Mouse (Mus musculus): Measurements from ENCODE around the gene Cdk17. TPM values are rescaled to one million over a fixed set of nuclear protein-coding genes. Genes with fewer than 3 reads are reported as not detected.

Cdk17 gene
- polyA plus RNA-seq, 1 experiment from 2014 or later: 26.9 TPM

DNA sequence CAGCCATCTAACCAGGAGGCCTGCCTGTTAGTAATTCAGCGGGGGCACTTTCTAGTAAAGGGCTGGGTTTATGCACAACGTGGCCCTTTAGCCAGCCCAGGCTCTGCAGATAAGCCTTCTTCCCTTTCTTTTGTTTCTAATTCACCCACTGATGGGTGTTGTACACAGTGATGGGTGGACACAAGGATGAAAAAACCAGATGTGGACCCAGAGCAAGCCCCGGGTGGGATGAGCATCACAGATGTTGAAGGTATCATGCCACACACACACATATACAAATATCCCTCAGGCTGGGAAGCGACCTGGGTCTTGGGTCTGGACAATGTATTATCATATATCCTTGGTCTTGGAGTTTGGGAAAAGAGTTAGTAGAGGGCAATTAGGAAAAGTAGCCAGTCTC lies 142.6 kb downstream of the Cdk17 start:
- Histone ChIP-seq H3K4me3 (ENCODE audit: low read depth, low read length) (no peak overlapping the region), H3K27me3 (replicated peaks; ENCODE audit: control insufficient read depth, insufficient read depth, low read length) (no peaks in the 10 kb centered on the region), H3K9ac (ENCODE audit: low read depth, low read length) (no peak overlapping the region), H3K9me3 (ENCODE audit: control insufficient read depth, low read length) (no peaks in the 10 kb centered on the region), H3K4me1 (ENCODE audit: control insufficient read depth, insufficient read depth, low read length) (peaks cover 17% of the 10 kb centered on the region), H3K36me3 (ENCODE audit: control insufficient read depth, insufficient read depth, low read length) (0 out of 2 replicates have a peak, but pooled peaks cover 3% of the 10 kb centered on the region), H3K4me2 (ENCODE audit: low read depth, low read length) (0 out of 2 replicates have a peak overlapping the region, but pooled peaks have one; percentile 24), H3K27ac (replicated peaks; ENCODE audit: low read depth, low read length) (peak overlapping the region; percentile 48; the same call in 1 of the 2 replicates)
- DNase-seq (ENCODE audit: low spot score) (no peak), ATAC-seq (ENCODE audit: low read depth) (no peak)
- 64% methylated on average over 4 of the region's 4 CpGs for WGBS

GRCm38 (mm10) chr10:93305946-93306345 lies 145.3 kb downstream of the Cdk17 start:
- ATAC-seq (ENCODE audit: low read depth) (no peak), DNase-seq (ENCODE audit: low spot score) (no peak)
- Histone ChIP-seq H3K4me2 (ENCODE audit: low read depth, low read length) (peak overlapping the region; percentile 18), H3K27me3 (replicated peaks; ENCODE audit: control insufficient read depth, insufficient read depth, low read length) (no peaks in the 10 kb centered on the region), H3K27ac (replicated peaks; ENCODE audit: low read depth, low read length) (no peak overlapping the region; the same call in 1 of the 2 replicates), H3K9me3 (ENCODE audit: control insufficient read depth, low read length) (no peaks in the 10 kb centered on the region), H3K4me1 (ENCODE audit: control insufficient read depth, insufficient read depth, low read length) (peaks cover 15% of the 10 kb centered on the region), H3K4me3 (ENCODE audit: low read depth, low read length) (no peak overlapping the region), H3K9ac (ENCODE audit: low read depth, low read length) (0 out of 2 replicates have a peak overlapping the region, but pooled peaks have one; percentile 11), H3K36me3 (ENCODE audit: control insufficient read depth, insufficient read depth, low read length) (no peaks in the 10 kb centered on the region)
- 39% methylated on average over 6 of the region's 6 CpGs for WGBS

DNA sequence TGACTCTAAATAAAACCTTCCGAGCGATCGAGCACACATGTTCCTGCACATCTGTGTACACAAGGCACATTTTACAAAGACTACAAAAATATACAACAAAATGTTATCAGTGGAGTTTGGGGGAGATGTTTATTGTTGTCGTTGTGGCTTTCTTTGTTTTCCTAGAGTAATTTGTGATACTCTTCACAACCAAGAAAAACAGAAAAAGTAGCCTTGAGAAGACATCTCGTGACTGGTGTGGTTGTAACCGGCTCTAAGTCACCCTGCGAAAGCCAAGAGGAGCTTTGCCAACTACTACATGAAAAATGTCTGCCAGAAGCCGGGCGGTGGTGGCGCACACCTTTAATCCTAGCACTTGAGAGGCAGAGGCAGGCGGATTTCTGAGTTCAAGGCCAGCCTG lies 145.7 kb downstream of the Cdk17 start:
- Histone ChIP-seq H3K4me3 (ENCODE audit: low read depth, low read length) (no peak overlapping the region), H3K27ac (replicated peaks; ENCODE audit: low read depth, low read length) (no peak overlapping the region; the same call in 1 of the 2 replicates), H3K27me3 (replicated peaks; ENCODE audit: control insufficient read depth, insufficient read depth, low read length) (no peaks in the 10 kb centered on the region), H3K36me3 (ENCODE audit: control insufficient read depth, insufficient read depth, low read length) (no peaks in the 10 kb centered on the region), H3K9me3 (ENCODE audit: control insufficient read depth, low read length) (no peaks in the 10 kb centered on the region), H3K4me1 (ENCODE audit: control insufficient read depth, insufficient read depth, low read length) (peaks cover 15% of the 10 kb centered on the region), H3K9ac (ENCODE audit: low read depth, low read length) (no peak overlapping the region), H3K4me2 (ENCODE audit: low read depth, low read length) (peak overlapping the region; percentile 92)
- ATAC-seq (ENCODE audit: low read depth) (no peak), DNase-seq (ENCODE audit: low spot score) (no peak)
- 76% methylated on average over 11 of the region's 11 CpGs for WGBS

DNA sequence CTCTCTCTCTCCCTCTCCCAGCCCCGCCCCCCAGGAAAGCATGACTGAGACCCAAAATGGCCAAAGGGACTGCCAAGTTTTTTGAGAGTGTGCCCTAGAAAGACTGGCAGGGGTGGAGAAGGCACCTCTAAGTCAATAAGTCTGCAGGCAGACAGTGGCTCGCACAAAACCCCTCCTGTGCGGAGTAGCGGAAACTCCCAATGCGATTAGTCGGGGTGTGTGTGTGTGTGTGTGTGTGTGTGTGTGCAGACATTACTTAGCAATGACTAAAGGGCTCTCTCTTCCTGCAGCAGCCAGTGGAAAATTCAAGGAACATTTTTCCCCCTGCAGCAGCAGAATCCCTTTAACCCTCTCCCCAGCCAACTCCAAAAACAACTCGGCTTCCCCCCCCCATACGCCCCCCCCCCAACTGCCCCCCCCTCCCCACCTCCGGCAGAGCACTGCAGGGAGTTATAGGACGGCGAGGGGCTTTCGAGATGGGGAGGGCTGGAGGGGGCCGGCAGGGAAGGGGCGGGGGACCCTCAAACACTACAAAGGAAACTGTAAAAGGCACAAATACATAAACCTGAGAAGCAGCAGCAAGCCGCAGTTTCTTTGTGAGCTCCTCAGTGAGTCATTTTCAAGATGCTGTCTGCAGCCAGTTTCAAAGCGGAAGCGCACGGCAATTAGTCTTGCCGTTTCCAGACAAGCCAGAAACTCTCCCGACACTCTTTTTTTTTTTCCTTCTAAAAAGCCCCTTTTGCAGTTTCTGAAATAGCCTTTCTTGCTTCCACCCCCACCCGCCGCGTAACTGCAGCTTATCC lies 148.7 kb downstream of the Cdk17 start:
- Histone ChIP-seq H3K9me3 (ENCODE audit: control insufficient read depth, low read length) (no peaks in the 10 kb centered on the region), H3K4me3 (ENCODE audit: low read depth, low read length) (peak overlapping the region; percentile 85), H3K4me2 (ENCODE audit: low read depth, low read length) (peak overlapping the region; percentile 92), H3K9ac (ENCODE audit: low read depth, low read length) (peak overlapping the region; percentile 95), H3K27me3 (replicated peaks; ENCODE audit: control insufficient read depth, insufficient read depth, low read length) (no peaks in the 10 kb centered on the region; the same call in 1 of the 2 replicates), H3K36me3 (ENCODE audit: control insufficient read depth, insufficient read depth, low read length) (no peaks in the 10 kb centered on the region), H3K27ac (replicated peaks; ENCODE audit: low read depth, low read length) (peak overlapping the region; percentile 96), H3K4me1 (ENCODE audit: control insufficient read depth, insufficient read depth, low read length) (peaks cover 12% of the 10 kb centered on the region)
- DNase-seq (ENCODE audit: low spot score) (peak; percentile 91), ATAC-seq (ENCODE audit: low read depth) (peak; percentile 56)
- 0% methylated on average over 19 of the region's 23 CpGs for WGBS

DNA sequence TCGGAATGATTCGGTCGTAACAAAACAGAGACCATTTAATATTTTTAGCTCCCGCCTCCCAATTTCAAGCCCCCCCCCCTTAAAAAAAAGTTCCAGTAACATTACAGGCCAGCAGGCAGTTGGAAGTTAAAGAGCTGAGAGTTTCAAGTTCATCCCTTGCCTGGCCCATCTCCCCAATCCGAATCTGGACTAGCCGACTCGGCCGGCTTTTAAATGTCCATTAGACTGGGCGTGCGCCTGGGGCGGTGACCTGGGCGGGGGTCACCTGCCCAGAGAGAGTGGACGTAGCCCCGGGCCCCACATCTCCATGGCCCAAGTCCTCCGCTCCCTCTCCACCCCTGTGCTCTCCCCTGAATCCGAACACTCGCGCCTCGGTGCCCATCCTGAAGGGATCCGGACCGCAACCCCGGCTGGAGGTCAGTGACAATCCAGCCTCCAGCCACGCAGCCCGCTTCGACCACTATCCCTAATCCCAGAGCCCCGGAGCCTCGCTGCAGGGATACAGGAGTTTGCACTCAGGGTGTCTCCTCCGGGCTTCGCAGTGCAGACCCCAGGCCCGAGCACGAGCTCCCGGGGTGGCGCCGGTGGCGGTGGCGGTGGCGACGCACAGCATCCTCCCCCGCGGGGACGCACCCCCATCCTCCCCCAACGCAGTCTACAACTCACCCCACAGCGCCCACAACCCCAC lies 149.4 kb downstream of the Cdk17 start:
- peak overlapping the region; percentile 96 for H3K27ac ChIP-seq (replicated peaks; ENCODE audit: low read depth, low read length)
- under 1% methylated on average over 42 of the region's 43 CpGs for WGBS
- ATAC-seq (ENCODE audit: low read depth): peak; percentile 38; the same call in 1 of the 2 replicates
- peaks cover 12% of the 10 kb centered on the region for H3K4me1 ChIP-seq (ENCODE audit: control insufficient read depth, insufficient read depth, low read length)
- H3K9me3 ChIP-seq (ENCODE audit: control insufficient read depth, low read length): peaks cover under 1% of the 10 kb centered on the region; the same call in 1 of the 2 replicates
- H3K27me3 ChIP-seq (replicated peaks; ENCODE audit: control insufficient read depth, insufficient read depth, low read length): no peaks in the 10 kb centered on the region; the same call in 1 of the 2 replicates
- peak overlapping the region; percentile 92 for H3K4me2 ChIP-seq (ENCODE audit: low read depth, low read length)
- H3K4me3 ChIP-seq (ENCODE audit: low read depth, low read length): peak overlapping the region; percentile 85
- H3K36me3 ChIP-seq (ENCODE audit: control insufficient read depth, insufficient read depth, low read length): no peaks in the 10 kb centered on the region
- DNase-seq (ENCODE audit: low spot score): no peak
- peak overlapping the region; percentile 95 for H3K9ac ChIP-seq (ENCODE audit: low read depth, low read length)

DNA sequence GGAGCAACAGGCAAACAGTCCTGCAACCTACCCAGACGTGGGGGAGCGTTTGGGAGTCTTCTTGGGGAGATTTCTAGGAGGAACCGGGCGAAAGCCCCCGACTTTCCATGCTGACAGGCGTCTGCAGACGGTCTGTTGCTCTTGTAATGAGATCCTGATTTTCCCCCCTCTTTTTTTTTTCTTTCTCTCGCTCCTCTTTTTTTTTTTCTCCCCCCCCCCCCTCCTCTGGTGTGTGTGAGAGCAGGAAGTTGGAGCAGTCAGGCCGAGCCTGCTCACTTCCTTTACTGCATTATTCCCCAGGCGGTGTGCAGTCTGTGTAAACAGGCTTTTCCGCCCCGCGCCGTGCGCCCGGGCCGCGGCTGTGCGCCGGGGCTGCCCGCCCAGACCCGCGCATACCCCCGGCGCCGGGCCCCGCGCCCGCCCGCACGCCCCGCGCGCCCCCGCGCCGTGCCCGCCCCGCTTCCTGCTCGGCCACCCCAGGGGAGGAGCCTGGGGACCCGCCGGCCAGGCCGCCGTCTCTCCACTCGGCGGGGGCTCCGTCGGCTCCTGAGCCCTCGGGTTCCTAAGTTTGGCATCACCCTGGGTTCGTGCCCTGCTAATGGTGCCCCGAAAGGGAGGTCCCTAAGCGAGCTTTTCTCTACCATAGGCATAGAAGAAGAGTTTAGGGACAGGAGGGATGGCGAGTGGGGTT lies 150.2 kb downstream of the Cdk17 start, which contains the start of gene Elk3:
TSS of gene Elk3 (minus strand) at position 415 of the 691 bp plus-strand sequence.
- DNase-seq (ENCODE audit: low spot score): peak; percentile 86

DNA sequence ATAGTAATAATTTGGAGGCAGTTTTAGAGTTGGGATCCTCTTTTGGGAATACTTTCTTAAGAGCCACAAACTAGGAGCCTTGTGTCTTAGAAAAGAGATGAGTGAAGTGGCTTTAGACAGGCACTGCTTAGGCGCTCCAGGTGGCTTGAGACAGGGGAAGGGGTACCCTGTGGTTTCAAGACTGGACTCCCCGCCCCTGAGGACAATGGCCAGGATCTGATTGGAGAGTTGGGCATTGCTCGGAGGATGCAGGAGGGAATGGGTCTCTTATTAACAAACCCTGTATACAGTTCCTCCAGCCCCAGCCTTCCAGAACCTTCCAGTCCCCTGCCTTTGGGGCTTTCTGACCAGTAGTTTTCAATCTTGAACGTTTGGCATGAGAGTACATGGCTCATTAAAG lies 150.9 kb downstream of the Cdk17 start:
- Histone ChIP-seq H3K4me3 (ENCODE audit: low read depth, low read length) (peak overlapping the region; percentile 85), H3K27me3 (replicated peaks; ENCODE audit: control insufficient read depth, insufficient read depth, low read length) (no peaks in the 10 kb centered on the region; the same call in 1 of the 2 replicates), H3K9ac (ENCODE audit: low read depth, low read length) (peak overlapping the region; percentile 95; the same call in 1 of the 2 replicates), H3K27ac (replicated peaks; ENCODE audit: low read depth, low read length) (peak overlapping the region; percentile 96; the same call in 1 of the 2 replicates), H3K4me2 (ENCODE audit: low read depth, low read length) (peak overlapping the region; percentile 92), H3K36me3 (ENCODE audit: control insufficient read depth, insufficient read depth, low read length) (no peaks in the 10 kb centered on the region), H3K4me1 (ENCODE audit: control insufficient read depth, insufficient read depth, low read length) (peaks cover 5% of the 10 kb centered on the region), H3K9me3 (ENCODE audit: control insufficient read depth, low read length) (peaks cover 8% of the 10 kb centered on the region; the same call in 1 of the 2 replicates)
- 12% methylated on average over 4 of the region's 4 CpGs for WGBS
- DNase-seq (ENCODE audit: low spot score) (no peak), ATAC-seq (ENCODE audit: low read depth) (no peak)

More for the DNA sequence above, 150.2 kb downstream of the Cdk17 start, which contains the start of gene Elk3:
- Histone ChIP-seq H3K4me3 (ENCODE audit: low read depth, low read length) (peak within 1 kb of the TSS; percentile 85), H3K9me3 (ENCODE audit: control insufficient read depth, low read length) (peaks cover 8% of the 10 kb centered on the region; the same call in 1 of the 2 replicates), H3K36me3 (ENCODE audit: control insufficient read depth, insufficient read depth, low read length) (no peaks in the 10 kb centered on the region), H3K27me3 (replicated peaks; ENCODE audit: control insufficient read depth, insufficient read depth, low read length) (no peaks in the 10 kb centered on the region; the same call in 1 of the 2 replicates), H3K9ac (ENCODE audit: low read depth, low read length) (peak within 1 kb of the TSS; percentile 95), H3K4me2 (ENCODE audit: low read depth, low read length) (peak within 1 kb of the TSS; percentile 92), H3K4me1 (ENCODE audit: control insufficient read depth, insufficient read depth, low read length) (peaks cover 10% of the 10 kb centered on the region), H3K27ac (replicated peaks; ENCODE audit: low read depth, low read length) (peak within 1 kb of the TSS; percentile 96)
- whole genome bisulfite sequencing: 1% methylated on average over 32 of the region's 53 CpGs
- peak; percentile 82 for ATAC-seq (ENCODE audit: low read depth)

Data from embryonic facial prominence, embryonic 14.5 days (tissue).